Mouse (Mus musculus) embryonic facial prominence, embryonic 15.5 days (tissue): ENCODE data around the gene Stxbp2. TPM values are rescaled to one million over a fixed set of nuclear protein-coding genes. Genes with fewer than 3 reads are reported as not detected.
"Not testable (repeated sequence)": the region's sequence is repeated elsewhere in the genome, so short reads cannot be mapped to it uniquely, and the experiment has no call there.

Source experiments
- ATAC-seq: fragments of 200-750 bp; cut with Nextera tagmentation; 2 replicates; pipeline ENCODE4 v1.8.0; 2017; ENCODE audit warnings: low read depth, moderate TSS enrichment; ENCODE audit not compliant: insufficient number of reproducible peaks, low FRiP score, low TSS enrichment
- H3K27ac ChIP-seq: fragments of 300-500 bp; sonication (generic); replicated peaks from 2 replicates; pipeline ENCODE4 v1.5.1; 2015; ENCODE audit warnings: mild to moderate bottlenecking, inconsistent platforms
- H3K27me3 ChIP-seq: fragments of 300-500 bp; sonication (generic); 2 replicates; pipeline ENCODE4 v1.6.1; 2015; ENCODE audit warnings: inconsistent platforms
- H3K36me3 ChIP-seq: fragments of 300-500 bp; sonication (generic); 2 replicates; pipeline ENCODE4 v1.6.1; 2015; ENCODE audit warnings: mild to moderate bottlenecking, inconsistent platforms
- H3K4me1 ChIP-seq: fragments of 300-500 bp; sonication (generic); 2 replicates; pipeline ENCODE4 v1.6.1; 2015; ENCODE audit warnings: inconsistent platforms
- H3K4me2 ChIP-seq: fragments of 300-500 bp; sonication (generic); replicated peaks from 2 replicates; pipeline ENCODE4 v1.6.1; 2015; ENCODE audit warnings: mild to moderate bottlenecking, inconsistent platforms
- H3K4me3 ChIP-seq: fragments of 300-500 bp; sonication (generic); replicated peaks from 2 replicates; pipeline ENCODE4 v1.5.1; 2015; ENCODE audit warnings: mild to moderate bottlenecking, inconsistent platforms
- H3K9ac ChIP-seq: fragments of 300-500 bp; sonication (generic); 2 replicates; pipeline ENCODE4 v1.6.1; 2015; ENCODE audit warnings: inconsistent platforms
- H3K9me3 ChIP-seq: fragments of 300-500 bp; sonication (generic); replicated peaks from 2 replicates; pipeline ENCODE4 v1.6.1; 2016; ENCODE audit warnings: inconsistent platforms
- WGBS: fragments of 180-500 bp; shearing (Covaris S2); methylation state at CpG from one replicate; pipeline ENCODE4 v1.1.7; 2015; 5-methylcytosine and 5-hydroxymethylcytosine counted together
- polyA plus RNA-seq: library from polyadenylated mRNA; unstranded; fragments of >200 nt; fragmentation: Nextera tagmentation; extraction: Ambion mirVana; gene quantifications from 2 replicates; pipeline ENCODE4 v1.2.1, GENCODE M21; 2015

Gene Stxbp2
- 48.4 and 56.0 TPM in 2 replicates for polyA plus RNA-seq

GRCm38 (mm10) chr8:3630647-3631477 is at the start of gene Stxbp2:
Stxbp2 (plus strand) TSS chr8:3630955.
- Histone ChIP-seq H3K4me3 (peak within 1 kb of the TSS; percentile 55), H3K4me2 (peak within 1 kb of the TSS; percentile 77), H3K9ac (peak within 1 kb of the TSS; percentile 51), H3K4me1 (peaks cover 10% of the 10 kb centered on the region), H3K27ac (no peak within 1 kb of the TSS), H3K27me3 (peaks cover 10% of the 10 kb centered on the region), H3K36me3 (0 out of 2 replicates have a peak, but pooled peaks cover 4% of the 10 kb centered on the region), H3K9me3 (no peaks in the 10 kb centered on the region)
- ATAC-seq = peak; percentile 80
- 6% methylated on average over 47 of the region's 47 CpGs for WGBS

- not testable (repeated sequence) for ATAC-seq
- 78% methylated on average over 1 of the region's 3 CpGs for WGBS
These were observed 48.8 kb upstream of the Stxbp2 start for GRCm38 (mm10) chr8:3581961-3582360.

GRCm38 (mm10) chr8:3586452-3586851 is 44.3 kb upstream of the Stxbp2 start:
- H3K9ac ChIP-seq = no peak overlapping the region
- H3K4me2 ChIP-seq = no peak overlapping the region
- no peak for ATAC-seq
- 86% methylated on average over 2 of the region's 2 CpGs for WGBS
- no peaks in the 10 kb centered on the region for H3K36me3 ChIP-seq
- H3K27ac ChIP-seq = no peak overlapping the region
- H3K9me3 ChIP-seq = no peaks in the 10 kb centered on the region
- H3K4me1 ChIP-seq = peaks cover 15% of the 10 kb centered on the region
- H3K27me3 ChIP-seq = peaks cover 4% of the 10 kb centered on the region
- no peak overlapping the region for H3K4me3 ChIP-seq

More at GRCm38 (mm10) chr8:3581961-3582360, 48.8 kb upstream of the Stxbp2 start:
- H3K36me3 ChIP-seq, H3K4me2 ChIP-seq, H3K4me1 ChIP-seq, H3K27ac ChIP-seq, H3K4me3 ChIP-seq, H3K27me3 ChIP-seq, H3K9me3 ChIP-seq, H3K9ac ChIP-seq: not testable (repeated sequence)

- peak within 1 kb of the TSS; percentile 83 for H3K27ac ChIP-seq
- peak within 1 kb of the TSS; percentile 93 for H3K4me2 ChIP-seq
- 5% methylated on average over 7 of the region's 7 CpGs for WGBS
- H3K36me3 ChIP-seq = no peaks in the 10 kb centered on the region
- H3K9ac ChIP-seq = peak within 1 kb of the TSS; percentile 65
- H3K9me3 ChIP-seq = no peaks in the 10 kb centered on the region
- peak within 1 kb of the TSS; percentile 71 for H3K4me3 ChIP-seq
- peaks cover 15% of the 10 kb centered on the region for H3K4me1 ChIP-seq
- peaks cover 4% of the 10 kb centered on the region for H3K27me3 ChIP-seq
- ATAC-seq = no peak
These were observed 43.8 kb upstream of the Stxbp2 start, which contains the start of gene Camsap3 for GRCm38 (mm10) chr8:3586993-3587390. Camsap3 (plus strand) TSS chr8:3587293.

- peak overlapping the region; percentile 65 for H3K9ac ChIP-seq
- under 1% methylated on average over 77 of the region's 77 CpGs for WGBS
- H3K27ac ChIP-seq = peak overlapping the region; percentile 83
- no peaks in the 10 kb centered on the region for H3K9me3 ChIP-seq
- H3K4me2 ChIP-seq = peak overlapping the region; percentile 93
- peaks cover 4% of the 10 kb centered on the region for H3K27me3 ChIP-seq
- peak; percentile 77 for ATAC-seq
- peak overlapping the region; percentile 71 for H3K4me3 ChIP-seq
- peaks cover 15% of the 10 kb centered on the region for H3K4me1 ChIP-seq
- H3K36me3 ChIP-seq = no peaks in the 10 kb centered on the region
These were observed 43.1 kb upstream of the Stxbp2 start for GRCm38 (mm10) chr8:3587391-3588257.

- 1% methylated on average over 11 of the region's 11 CpGs for WGBS
- peak overlapping the region; percentile 83 for H3K27ac ChIP-seq
These were observed 42.5 kb upstream of the Stxbp2 start for GRCm38 (mm10) chr8:3588258-3588633.

GRCm38 (mm10) chr8:3593470-3593869 is 37.3 kb upstream of the Stxbp2 start:
- no peak overlapping the region for H3K27ac ChIP-seq
- H3K4me1 ChIP-seq = peaks cover 8% of the 10 kb centered on the region; the same call in 1 of the 2 replicates
- 63% methylated on average over 3 of the region's 3 CpGs for WGBS
- H3K36me3 ChIP-seq = no peaks in the 10 kb centered on the region
- H3K9me3 ChIP-seq = no peaks in the 10 kb centered on the region
- no peaks in the 10 kb centered on the region for H3K27me3 ChIP-seq
- no peak overlapping the region for H3K4me3 ChIP-seq
- no peak overlapping the region for H3K9ac ChIP-seq
- H3K4me2 ChIP-seq = no peak overlapping the region
- no peak for ATAC-seq

More at GRCm38 (mm10) chr8:3588258-3588633, 42.5 kb upstream of the Stxbp2 start:
- Histone ChIP-seq H3K9me3 (no peaks in the 10 kb centered on the region), H3K9ac (peak overlapping the region; percentile 65), H3K36me3 (no peaks in the 10 kb centered on the region), H3K4me1 (peaks cover 15% of the 10 kb centered on the region), H3K4me2 (peak overlapping the region; percentile 93), H3K4me3 (peak overlapping the region; percentile 71), H3K27me3 (peaks cover 4% of the 10 kb centered on the region)
- 0 out of 2 replicates have a peak, but pooled peaks have one; percentile 17 for ATAC-seq

- no peak for ATAC-seq
- H3K4me2 ChIP-seq = no peak overlapping the region
- H3K9ac ChIP-seq = no peak overlapping the region
- no peak overlapping the region for H3K27ac ChIP-seq
- H3K4me3 ChIP-seq = no peak overlapping the region
- peaks cover 5% of the 10 kb centered on the region; the same call in 1 of the 2 replicates for H3K36me3 ChIP-seq
- no peaks in the 10 kb centered on the region for H3K27me3 ChIP-seq
- WGBS = 79% methylated on average over 2 of the region's 2 CpGs
- no peaks in the 10 kb centered on the region for H3K9me3 ChIP-seq
- H3K4me1 ChIP-seq = peaks cover 7% of the 10 kb centered on the region; the same call in 1 of the 2 replicates
These were observed 36.3 kb upstream of the Stxbp2 start for GRCm38 (mm10) chr8:3594466-3594865.

GRCm38 (mm10) chr8:3598054-3598453 is 32.7 kb upstream of the Stxbp2 start:
- no peak for ATAC-seq
- Histone ChIP-seq H3K4me2 (no peak overlapping the region), H3K27ac (no peak overlapping the region), H3K27me3 (no peaks in the 10 kb centered on the region), H3K9ac (no peak overlapping the region), H3K36me3 (peaks cover 22% of the 10 kb centered on the region), H3K9me3 (no peaks in the 10 kb centered on the region), H3K4me1 (peaks cover 7% of the 10 kb centered on the region; the same call in 1 of the 2 replicates), H3K4me3 (no peak overlapping the region)
- 65% methylated on average over 3 of the region's 3 CpGs for WGBS

GRCm38 (mm10) chr8:3599219-3599618 is 31.5 kb upstream of the Stxbp2 start:
- H3K27ac ChIP-seq = no peak overlapping the region
- 0 out of 2 replicates have a peak, but pooled peaks cover 3% of the 10 kb centered on the region for H3K4me1 ChIP-seq
- H3K4me2 ChIP-seq = no peak overlapping the region
- no peak overlapping the region for H3K4me3 ChIP-seq
- ATAC-seq = no peak
- WGBS = 50% methylated on average over 1 of the region's 1 CpGs
- H3K36me3 ChIP-seq = peaks cover 28% of the 10 kb centered on the region
- H3K9me3 ChIP-seq = no peaks in the 10 kb centered on the region
- no peaks in the 10 kb centered on the region for H3K27me3 ChIP-seq
- no peak overlapping the region for H3K9ac ChIP-seq

GRCm38 (mm10) chr8:3600401-3600800 is 30.4 kb upstream of the Stxbp2 start:
- Histone ChIP-seq H3K4me2 (no peak overlapping the region), H3K9me3 (no peaks in the 10 kb centered on the region), H3K4me1 (0 out of 2 replicates have a peak, but pooled peaks cover 3% of the 10 kb centered on the region), H3K27me3 (no peaks in the 10 kb centered on the region), H3K9ac (no peak overlapping the region), H3K27ac (no peak overlapping the region), H3K36me3 (peaks cover 31% of the 10 kb centered on the region), H3K4me3 (no peak overlapping the region)
- 86% methylated on average over 6 of the region's 6 CpGs for WGBS
- no peak; the same call in 1 of the 2 replicates for ATAC-seq
